Mouse (Mus musculus) CD8-positive naive resting alpha-beta T cell, adult 2 months (primary cell): ENCODE results near the gene Naa10.

Source experiments
- DNase-seq, 2 experiments: peaks; one replicate each; pipeline ENCODE4 v3.0.0; 2022; ENCODE audit warnings: low read depth in 2 of 2, low spot score in 2 of 2

Naa10 gene

DNA sequence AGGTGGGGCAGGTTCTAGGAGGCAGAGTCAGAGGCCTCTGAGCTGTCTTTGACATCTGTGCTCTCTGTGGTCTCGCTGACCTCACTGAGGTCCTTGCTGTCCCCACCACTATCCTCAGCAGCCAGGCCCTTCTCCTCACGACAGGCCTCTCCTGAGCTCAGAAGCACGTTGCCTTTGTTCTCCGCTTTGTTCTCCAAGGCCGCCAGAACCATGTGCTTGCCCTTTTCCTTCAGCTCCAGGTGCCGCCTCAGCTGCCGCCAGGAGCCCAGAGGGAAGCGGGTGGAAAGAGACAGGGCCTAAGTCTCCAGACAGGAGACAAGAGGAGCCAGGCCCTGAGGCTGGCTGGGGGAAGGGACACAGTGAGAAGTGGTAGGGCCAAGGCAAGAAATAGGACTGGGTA is 4.8 kb downstream of the Naa10 start:
- DNase-seq: no peak

- DNase-seq: peak; percentile 78 to 85
Observed at GRCm38 (mm10) chrX:73914827-73915703, 6.7 kb downstream of the Naa10 start.

GRCm38 (mm10) chrX:73911588-73911987 is 10.2 kb downstream of the Naa10 start:
- DNase-seq: peak in 1 of 2 experiments; percentile 41

DNA sequence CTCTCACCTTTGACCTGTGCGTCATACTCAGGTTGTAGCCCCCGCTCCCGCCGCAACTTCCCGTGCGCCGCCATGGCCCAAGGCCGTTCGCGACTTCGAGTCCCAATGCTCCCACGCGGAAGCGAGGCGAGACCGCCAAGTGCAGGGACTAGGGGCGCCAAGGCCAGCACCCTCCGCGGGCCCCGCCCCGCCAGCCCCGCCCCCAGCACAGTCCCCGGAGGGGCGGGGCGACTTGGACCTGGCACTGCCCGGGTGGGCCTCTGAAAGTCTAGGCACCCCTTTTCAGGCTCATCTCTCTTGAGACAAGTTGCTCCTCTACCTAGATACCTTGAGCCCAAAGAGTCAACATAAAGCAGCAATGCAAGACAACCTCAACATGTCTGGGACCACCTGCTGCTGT is 10.6 kb downstream of the Naa10 start:
- DNase-seq: peak; percentile 31 to 41

DNA sequence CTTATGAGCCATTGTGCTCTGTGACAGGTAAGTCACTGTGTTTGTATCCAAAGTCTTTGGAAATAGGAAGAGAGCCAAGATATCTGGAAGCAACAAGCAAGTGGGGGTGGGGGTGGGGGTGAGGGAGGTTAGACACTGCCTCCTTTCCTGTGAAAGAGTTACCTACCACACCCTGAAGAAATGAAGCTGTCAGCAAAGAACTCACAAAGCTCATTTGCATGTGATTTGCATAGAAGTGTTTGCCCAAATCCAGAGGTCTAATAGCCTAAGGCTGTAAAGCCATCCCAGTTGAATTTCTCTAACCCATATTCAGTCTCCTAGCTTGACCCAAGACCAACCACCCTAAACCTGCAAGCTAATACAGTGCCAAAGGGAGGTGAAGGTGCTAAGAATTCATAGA is 11.3 kb downstream of the Naa10 start:
- no peak for DNase-seq

- DNase-seq: no peak
Observed at GRCm38 (mm10) chrX:73910049-73910448, 11.7 kb downstream of the Naa10 start.

DNA sequence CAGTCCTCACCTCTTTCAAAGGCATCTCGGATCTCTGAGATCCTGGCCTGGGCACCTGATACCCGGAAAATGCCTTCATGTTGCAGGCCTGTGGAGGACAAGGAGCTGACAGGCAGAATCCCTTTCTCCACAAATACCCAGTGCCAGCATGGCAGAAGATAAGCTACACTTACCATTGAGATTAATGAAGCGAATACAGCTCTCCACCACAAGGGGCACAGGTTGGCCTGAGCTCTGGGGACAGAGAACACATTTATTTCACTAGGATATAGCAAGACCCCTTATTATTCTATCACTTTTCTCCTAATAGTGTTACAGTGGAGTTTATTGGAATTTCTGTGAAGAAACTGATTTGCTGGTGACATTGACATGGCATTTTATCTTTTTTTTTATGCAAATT is 23.8 kb downstream of the Naa10 start:
- no peak for DNase-seq

GRCm38 (mm10) chrX:73895719-73896118 is 26.0 kb downstream of the Naa10 start, which contains the start of gene L1cam:
TSS of gene L1cam (minus strand) at chrX:73896105.
- DNase-seq: peak; percentile 27 to 52

DNA sequence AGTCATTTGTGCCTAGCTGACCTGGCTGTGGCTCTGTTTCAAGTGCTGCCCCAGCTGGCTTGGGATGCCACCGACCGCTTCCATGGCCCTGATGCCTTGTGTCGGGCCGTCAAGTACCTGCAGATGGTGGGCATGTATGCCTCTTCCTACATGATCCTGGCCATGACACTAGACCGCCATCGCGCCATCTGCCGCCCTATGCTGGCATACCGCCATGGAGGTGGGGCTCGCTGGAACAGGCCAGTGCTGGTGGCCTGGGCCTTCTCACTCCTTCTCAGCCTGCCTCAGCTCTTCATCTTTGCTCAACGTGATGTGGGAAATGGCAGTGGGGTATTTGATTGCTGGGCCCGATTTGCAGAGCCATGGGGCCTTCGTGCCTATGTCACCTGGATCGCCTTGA is 28.9 kb downstream of the Naa10 start:
- DNase-seq: no peak

DNA sequence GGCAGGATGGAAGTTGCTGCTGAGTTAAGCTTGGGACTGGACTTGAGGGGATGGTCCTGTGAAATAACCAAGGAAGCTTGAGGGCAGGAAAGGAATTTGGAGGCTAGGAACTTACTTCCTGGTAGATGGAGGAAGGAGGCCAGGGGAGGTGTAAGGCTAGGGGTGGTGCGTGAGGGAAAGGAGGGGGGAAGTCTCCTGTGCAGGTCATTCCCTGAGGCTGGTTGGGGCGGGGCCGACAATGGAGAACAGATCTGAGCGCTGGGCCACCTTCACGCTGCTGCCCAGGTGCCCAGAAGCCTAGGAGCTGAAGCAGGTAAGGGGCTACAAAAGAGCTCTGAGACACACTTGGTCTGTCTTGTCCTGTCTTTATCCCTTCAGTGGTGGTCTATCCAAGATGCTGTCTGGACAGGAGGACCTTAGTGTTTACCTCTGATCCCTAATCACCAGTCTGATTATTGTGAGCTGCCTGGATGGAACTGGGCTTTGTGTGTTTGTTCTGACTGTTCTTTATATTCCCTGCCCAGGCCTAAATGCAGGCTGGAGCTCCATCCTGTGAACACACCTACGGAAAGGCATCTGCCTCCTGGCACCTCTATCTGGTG is 30.1 kb downstream of the Naa10 start, which contains the start of gene Avpr2:
Gene Avpr2 (plus strand): TSS at position 552 of the 602 bp plus-strand sequence.
- no peak for DNase-seq

- no peak for DNase-seq
Observed at GRCm38 (mm10) chrX:73881463-73881862, 40.3 kb downstream of the Naa10 start.

DNA sequence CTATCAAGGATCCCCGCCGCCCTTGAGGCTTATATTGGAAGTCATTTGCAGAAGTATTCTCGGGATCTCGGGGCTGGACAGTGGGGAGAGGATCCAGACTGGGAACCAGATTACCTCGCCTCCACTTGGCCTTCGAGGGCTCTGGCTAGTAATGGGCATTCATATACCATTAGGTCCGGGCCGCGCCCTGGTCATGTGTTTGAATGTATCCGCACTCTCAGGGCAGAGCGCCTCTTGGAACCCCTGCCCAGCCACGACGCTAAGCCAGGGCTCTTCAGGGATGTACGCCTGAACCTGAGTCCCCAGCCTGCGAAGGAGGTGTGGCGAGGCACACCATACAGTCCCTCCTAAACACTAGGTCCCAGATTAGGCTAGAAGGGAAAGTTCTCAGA is 40.7 kb downstream of the Naa10 start:
- DNase-seq: no peak

- peak; percentile 18 to 49 for DNase-seq
Observed at GRCm38 (mm10) chrX:73880194-73881035, 41.3 kb downstream of the Naa10 start.

- no peak for DNase-seq
Observed at GRCm38 (mm10) chrX:73877014-73877413, 44.7 kb downstream of the Naa10 start.

GRCm38 (mm10) chrX:73875881-73876280 is 45.9 kb downstream of the Naa10 start:
- DNase-seq: no peak

DNA sequence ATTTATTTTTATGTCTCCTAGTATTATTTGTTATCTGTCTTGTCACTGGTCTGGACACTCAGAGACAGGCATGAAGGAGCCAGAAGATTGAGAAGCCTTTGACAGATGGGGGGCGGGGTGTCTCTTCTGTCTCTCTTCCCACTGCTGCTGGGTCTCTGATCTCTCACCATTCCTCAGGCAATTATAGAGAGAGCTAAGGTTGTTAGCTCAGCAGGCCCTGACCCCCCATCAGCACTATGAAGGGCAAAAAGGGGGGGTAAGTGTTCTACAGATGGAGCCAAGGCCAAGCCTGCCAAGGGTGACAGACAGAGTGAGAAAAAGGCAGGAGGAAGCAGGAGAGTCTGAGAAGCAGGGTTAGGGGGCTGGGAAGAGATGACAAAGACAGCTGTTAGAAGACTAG is 49.8 kb downstream of the Naa10 start:
- no peak for DNase-seq

- DNase-seq: no peak
Observed at GRCm38 (mm10) chrX:73871474-73871873, 50.3 kb downstream of the Naa10 start.

DNA sequence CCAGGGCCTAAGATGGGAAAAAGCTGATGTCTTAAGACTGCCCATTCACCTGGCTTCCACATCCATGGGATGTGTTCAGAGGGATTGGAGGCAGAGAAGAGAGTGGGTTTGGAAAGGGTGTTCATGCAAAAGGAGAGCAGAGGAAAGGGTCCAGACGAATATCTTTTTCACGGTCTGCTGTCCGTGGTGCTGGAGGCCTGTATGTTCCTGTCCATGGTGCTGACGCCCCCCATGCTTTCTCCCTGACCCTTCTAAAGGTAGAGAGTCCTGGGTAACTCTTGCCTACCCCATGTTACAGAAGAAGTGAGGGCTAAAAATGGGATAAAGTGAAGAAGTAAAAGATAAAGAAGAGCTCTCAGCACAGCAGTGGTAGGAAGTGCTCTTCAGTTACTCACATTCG is 52.4 kb downstream of the Naa10 start:
- no peak for DNase-seq

GRCm38 (mm10) chrX:73867852-73868251 is 53.9 kb downstream of the Naa10 start:
- no peak for DNase-seq

DNA sequence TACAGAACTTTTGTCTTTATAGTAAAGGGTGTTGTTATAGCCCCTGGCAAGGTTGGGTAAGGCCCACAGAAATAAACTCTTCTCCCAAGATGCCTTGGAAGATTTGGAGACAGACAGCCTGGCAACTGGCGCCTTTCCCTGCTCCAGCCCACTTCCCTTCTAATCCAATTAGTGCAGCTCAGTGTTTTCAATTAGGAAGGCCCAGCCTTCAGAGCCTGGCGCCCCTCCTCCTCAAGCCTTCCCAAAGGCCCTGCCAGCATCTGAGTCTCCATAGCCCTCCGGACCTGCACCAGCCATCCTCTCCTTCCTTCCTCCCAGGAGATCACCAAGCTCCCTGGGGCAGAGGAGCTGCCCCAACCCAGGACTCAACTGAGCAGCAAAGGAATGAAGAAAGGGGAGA is 54.5 kb downstream of the Naa10 start:
- DNase-seq: no peak
